Mouse (Mus musculus): ENCODE measurements around the gene Cx3cl1.

DNA sequence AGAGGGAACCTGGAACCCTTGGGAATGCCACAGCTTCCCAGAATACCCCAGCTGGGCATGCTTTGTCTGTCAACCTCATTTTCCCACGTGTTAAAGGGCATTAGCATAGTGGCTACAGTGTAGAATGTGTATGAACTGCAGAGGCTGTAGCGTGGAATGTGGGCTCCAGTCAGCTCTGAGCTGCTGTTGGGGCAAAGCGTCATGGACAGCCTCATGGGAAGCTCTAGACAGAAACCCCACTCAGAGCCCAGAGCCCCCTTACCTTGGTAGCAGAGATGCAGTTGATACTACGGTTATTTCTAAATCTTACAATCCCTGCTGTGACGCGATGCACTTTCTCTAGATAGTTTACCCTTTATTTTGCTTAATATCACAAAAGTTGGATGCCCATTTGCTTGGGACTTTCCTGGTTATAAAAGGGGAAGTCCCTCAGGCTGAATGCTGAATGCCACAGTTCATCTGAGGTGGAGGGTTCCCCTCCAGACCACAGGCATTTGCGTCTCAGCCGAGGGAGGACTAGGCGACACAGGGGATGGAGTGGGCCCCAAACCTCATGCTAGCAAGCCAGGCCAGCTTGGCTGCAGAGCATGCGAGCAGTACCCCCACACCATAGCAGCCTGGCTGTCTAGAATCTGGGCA lies 7.2 kb downstream of the Cx3cl1 start:
- TF ChIP-seq FLI1 (IDR thresholded peaks at IDR 0.05; ENCODE audit: low read length) (no peak), GATA1 (IDR thresholded peaks at IDR 0.05; ENCODE audit: borderline replicate concordance, low read length) (no peak)
